Mouse (Mus musculus): ENCODE data around the gene Vmn2r79.
"Not testable (repeated sequence)": the region's sequence is repeated elsewhere in the genome, so short reads cannot be mapped to it uniquely, and the experiment has no call there.

Vmn2r79 gene

DNA sequence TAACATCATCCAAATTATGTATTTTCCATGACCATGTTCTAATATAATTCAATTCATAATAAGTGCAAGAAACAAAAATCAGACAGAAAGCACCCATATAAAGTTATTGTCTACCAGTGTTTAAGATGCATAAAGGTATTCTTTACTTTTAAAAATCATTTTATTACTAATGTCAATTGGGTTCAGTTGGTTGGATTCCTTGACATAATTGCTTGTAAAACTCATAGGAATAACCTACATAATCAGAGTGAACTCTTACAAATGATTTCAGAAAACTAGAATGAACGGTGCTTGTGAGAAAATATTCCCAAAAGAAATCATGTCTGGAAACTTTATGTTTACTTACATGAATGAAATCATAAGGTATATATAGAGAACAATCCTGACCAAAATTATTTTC, at the start of gene Vmn2r79:
Gene Vmn2r79, plus strand, starts transcription at position 301 of the 400 bp plus-strand sequence.
- DNase-seq (ENCODE audit: extremely low read depth, low read depth): not testable (repeated sequence)

DNA sequence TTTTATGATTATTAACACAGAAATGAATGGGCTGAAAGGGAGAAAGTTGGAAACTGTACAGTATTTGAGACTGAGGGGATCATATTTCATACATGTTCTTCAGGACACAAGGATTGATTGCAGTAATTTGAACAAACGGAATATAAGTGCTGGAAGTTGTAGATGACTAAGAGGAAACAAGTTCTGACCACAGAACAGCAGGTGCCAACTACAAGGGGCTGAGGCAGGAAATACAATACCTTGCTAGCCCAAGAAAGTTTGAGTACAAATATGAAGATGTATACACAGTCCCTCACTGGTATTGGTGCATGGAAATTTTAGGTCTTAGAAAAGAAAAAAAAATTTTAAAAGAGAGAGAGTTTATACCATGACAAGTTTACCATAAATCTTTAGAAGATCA, 1.2 kb upstream of the Vmn2r79 start:
- no peak for DNase-seq (ENCODE audit: extremely low read depth, low read depth)

DNA sequence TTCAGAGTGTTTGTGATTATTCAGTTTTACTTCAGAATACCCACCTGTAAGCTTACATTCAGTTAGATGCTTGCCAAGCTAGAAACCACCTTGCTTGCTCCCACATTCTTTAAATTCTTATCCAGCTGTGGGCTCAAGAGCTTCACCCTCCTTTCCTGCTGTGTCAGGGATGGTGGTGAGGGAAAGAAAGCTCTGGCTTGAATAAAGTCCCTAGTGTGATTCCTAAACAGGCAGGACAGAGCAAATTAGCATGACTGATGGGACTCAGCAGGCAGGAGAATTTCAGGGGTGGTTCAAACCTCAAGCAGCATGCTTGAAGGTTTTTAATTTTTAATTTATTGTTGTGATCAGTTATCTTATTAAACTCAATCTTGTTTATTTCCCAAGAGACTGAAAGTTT, 30.6 kb downstream of the Vmn2r79 start:
- not testable (repeated sequence) for DNase-seq (ENCODE audit: extremely low read depth, low read depth)

DNA sequence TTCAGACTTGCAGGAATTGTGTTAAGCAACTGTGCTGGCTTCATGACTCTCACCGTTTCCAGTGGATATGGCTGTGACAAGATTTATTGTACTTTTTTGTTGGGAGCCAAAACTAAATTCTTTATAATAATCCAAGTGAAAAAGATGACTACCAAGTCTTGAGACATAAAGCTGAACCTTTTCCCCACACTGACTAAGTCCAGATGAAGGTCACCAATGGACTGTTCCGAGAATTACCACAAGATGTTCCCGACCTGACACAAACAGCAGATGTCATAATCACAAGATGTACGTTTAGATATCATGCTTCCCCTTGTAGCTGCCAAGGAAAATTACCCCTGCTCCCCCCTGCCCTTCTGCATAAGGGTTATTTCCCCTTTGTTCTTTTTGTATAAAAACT, 67.7 kb downstream of the Vmn2r79 start:
- DNase-seq (ENCODE audit: extremely low read depth, low read depth): no peak

All from MEL-GATA-1-ER (cell line).